Mouse (Mus musculus) CH12.LX (cell line): ENCODE data around the gene Rtbdn. TPM values are rescaled to one million over a fixed set of nuclear protein-coding genes. Genes with fewer than 3 reads are reported as not detected.

Experiments used
- DNase-seq: peaks from one replicate; pipeline ENCODE4 v3.0.0-alpha.2; 2013; ENCODE audit errors: extremely low read depth
- H3K27ac ChIP-seq: 2 replicates; pipeline ENCODE4 v1.5.1; 2012; ENCODE audit warnings: low read depth, mild to moderate bottlenecking, control low read depth, moderate library complexity; ENCODE audit not compliant: insufficient read depth
- H3K27me3 ChIP-seq: replicated peaks from 2 replicates; pipeline ENCODE3; 2012; ENCODE audit warnings: inconsistent platforms
- H3K36me3 ChIP-seq, 2 experiments: replicated peaks in 1 of 2; 2 replicates each; pipeline versions ENCODE3 to v1.6.1; 2012; ENCODE audit warnings: inconsistent platforms in 1 of 2, low read length in 1 of 2, mild to moderate bottlenecking in 1 of 2, mixed read lengths in 1 of 2, moderate library complexity in 1 of 2; ENCODE audit not compliant: control insufficient read depth in 1 of 2, insufficient read depth in 1 of 2
- H3K4me1 ChIP-seq, 2 experiments: 2 replicates each; pipeline ENCODE4 v1.6.1; 2012; ENCODE audit warnings: inconsistent platforms in 1 of 2, moderate library complexity in 1 of 2; ENCODE audit not compliant: insufficient read depth in 2 of 2, control insufficient read depth in 1 of 2
- H3K4me2 ChIP-seq: 2 replicates; pipeline ENCODE4 v1.6.1; 2012; ENCODE audit warnings: low read depth, mild to moderate bottlenecking, control low read depth; ENCODE audit not compliant: poor library complexity, insufficient read depth, severe bottlenecking
- H3K4me3 ChIP-seq, 3 experiments: fragments of 150-350 bp in 1 of 3; sonication (generic) in 1 of 3; replicated peaks in 1 of 3; 2 replicates each; pipeline versions ENCODE3 to v1.5.1; 2011 to 2012; ENCODE audit warnings: low read depth in 2 of 3, low read length in 2 of 3, mild to moderate bottlenecking in 2 of 3, moderate library complexity in 2 of 3, control low read depth in 1 of 3, improper control_type of control experiment in 1 of 3, inconsistent platforms in 1 of 3, mixed read lengths in 1 of 3; ENCODE audit not compliant: poor library complexity in 1 of 3
- H3K79me2 ChIP-seq: replicated peaks from 2 replicates; pipeline ENCODE4 v1.6.1; 2012; ENCODE audit warnings: mild to moderate bottlenecking, moderate library complexity; ENCODE audit not compliant: control insufficient read depth, poor library complexity, insufficient read depth, severe bottlenecking; ENCODE audit errors: extremely low read depth
- H3K9ac ChIP-seq: 2 replicates; pipeline ENCODE4 v1.6.1; 2012; ENCODE audit warnings: low read depth, mild to moderate bottlenecking, control low read depth, moderate library complexity; ENCODE audit not compliant: insufficient read depth
- H3K9me3 ChIP-seq: replicated peaks from 2 replicates; pipeline ENCODE3; 2012; ENCODE audit warnings: low read length, inconsistent platforms, mixed read lengths
- CHD2 ChIP-seq: IDR thresholded peaks from 2 replicates; pipeline ENCODE4 v1.6.1; 2011; ENCODE audit warnings: low read length, improper control_type of control experiment
- CTCF ChIP-seq, 2 experiments: IDR thresholded peaks in 1 of 2; conservative IDR thresholded peaks in 1 of 2; 2 replicates each; pipeline ENCODE4 v1.5.1; 2011 to 2012; ENCODE audit warnings: low read depth in 2 of 2, low read length in 2 of 2, improper control_type of control experiment in 1 of 2, inconsistent platforms in 1 of 2, mild to moderate bottlenecking in 1 of 2, moderate library complexity in 1 of 2
- E2F4 ChIP-seq: IDR thresholded peaks from 2 replicates; pipeline ENCODE4 v1.6.1; 2011; ENCODE audit warnings: low read depth, low read length, improper control_type of control experiment; ENCODE audit not compliant: insufficient replicate concordance
- ELF1 ChIP-seq: IDR thresholded peaks from 2 replicates; pipeline ENCODE4 v1.6.1; 2014; ENCODE audit warnings: low read depth, mild to moderate bottlenecking, inconsistent platforms, low read length, improper control_type of control experiment
- HCFC1 ChIP-seq: IDR thresholded peaks from 2 replicates; pipeline ENCODE4 v1.6.1; 2012; ENCODE audit warnings: low read depth, mild to moderate bottlenecking, inconsistent platforms, low read length, improper control_type of control experiment
- IRF4 ChIP-seq: IDR thresholded peaks from 2 replicates; pipeline ENCODE4 v1.6.1; 2014; ENCODE audit warnings: low read depth, mild to moderate bottlenecking, inconsistent platforms, low read length, improper control_type of control experiment
- JUND ChIP-seq: conservative IDR thresholded peaks from 2 replicates; pipeline ENCODE4 v1.6.1; 2011; ENCODE audit warnings: low read depth, low read length, improper control_type of control experiment
- MAX ChIP-seq: IDR thresholded peaks from 2 replicates; pipeline ENCODE4 v1.6.1; 2011; ENCODE audit warnings: low read length, improper control_type of control experiment
- MAZ ChIP-seq: IDR thresholded peaks from 2 replicates; pipeline ENCODE4 v1.6.1; 2012; ENCODE audit warnings: low read depth, mild to moderate bottlenecking, inconsistent platforms, low read length, improper control_type of control experiment, moderate library complexity
- MEF2A ChIP-seq: IDR thresholded peaks from 2 replicates; pipeline ENCODE4 v1.6.1; 2014; ENCODE audit warnings: low read depth, mild to moderate bottlenecking, inconsistent platforms, low read length, improper control_type of control experiment, borderline replicate concordance
- NELFE ChIP-seq: IDR thresholded peaks from 2 replicates; pipeline ENCODE4 v1.6.1; 2011; ENCODE audit warnings: low read depth, low read length, improper control_type of control experiment
- NRF1 ChIP-seq: IDR thresholded peaks from 2 replicates; pipeline ENCODE4 v1.6.1; 2014; ENCODE audit warnings: low read depth, mild to moderate bottlenecking, inconsistent platforms, low read length, improper control_type of control experiment, moderate library complexity
- POLR2A ChIP-seq: IDR thresholded peaks from 2 replicates; pipeline ENCODE4 v1.6.1; 2011; ENCODE audit warnings: low read depth, mild to moderate bottlenecking, improper control_type of control experiment, low read length
- RAD21 ChIP-seq: IDR thresholded peaks from 2 replicates; pipeline ENCODE4 v1.6.1; 2011; ENCODE audit warnings: low read depth, mild to moderate bottlenecking, low read length, improper control_type of control experiment, moderate library complexity
- RCOR1 ChIP-seq: conservative IDR thresholded peaks from 2 replicates; pipeline ENCODE4 v1.6.1; 2012; ENCODE audit warnings: low read depth, mild to moderate bottlenecking, inconsistent platforms, low read length, improper control_type of control experiment
- SMC3 ChIP-seq: IDR thresholded peaks from 2 replicates; pipeline ENCODE4 v1.6.1; 2011; ENCODE audit warnings: low read depth, low read length, improper control_type of control experiment
- TCF12 ChIP-seq: IDR thresholded peaks from 2 replicates; pipeline ENCODE4 v1.6.1; 2014; ENCODE audit warnings: low read depth, mild to moderate bottlenecking, inconsistent platforms, low read length, improper control_type of control experiment
- UBTF ChIP-seq: IDR thresholded peaks from 2 replicates; pipeline ENCODE4 v1.6.1; 2012; ENCODE audit warnings: low read depth, mild to moderate bottlenecking, inconsistent platforms, low read length, improper control_type of control experiment, moderate library complexity
- USF2 ChIP-seq: conservative IDR thresholded peaks from 2 replicates; pipeline ENCODE4 v1.6.1; 2011; ENCODE audit warnings: low read depth, low read length, improper control_type of control experiment
- ZC3H11A ChIP-seq: IDR thresholded peaks from 2 replicates; pipeline ENCODE4 v1.6.1; 2012; ENCODE audit warnings: low read depth, mild to moderate bottlenecking, inconsistent platforms, low read length, improper control_type of control experiment
- ZMIZ1 ChIP-seq: IDR thresholded peaks from 2 replicates; pipeline ENCODE4 v1.6.1; 2012; ENCODE audit warnings: low read depth, mild to moderate bottlenecking, inconsistent platforms, low read length, improper control_type of control experiment
- ZNF384 ChIP-seq: IDR thresholded peaks from 2 replicates; pipeline ENCODE4 v1.6.1; 2012; ENCODE audit warnings: low read depth, low read length, improper control_type of control experiment, inconsistent platforms
- dilution Hi-C: fragments of 300-500 bp; cut with MboI; formaldehyde crosslinking; loops from 2 replicates; pipeline ENCODE4 v1.14.3; 2020; ENCODE audit warnings: low sequenced_read_pairs; ENCODE audit not compliant: extremely low pct_unique_long_range_greater_than_20kb, extremely low pct_ligation_motif_present
- in situ Hi-C: fragments of 300-500 bp; cut with MboI; formaldehyde crosslinking; loops from 3 replicates; pipeline ENCODE4 v1.14.3; 2019; ENCODE audit warnings: low sequenced_read_pairs, low pct_ligation_motif_present, low pct_unique_long_range_greater_than_20kb, mixed read lengths
- polyA plus RNA-seq: library from polyadenylated mRNA; unstranded; fragments of >175 nt; gene quantifications from 2 replicates; pipeline ENCODE4 v1.2.1, GENCODE M21; 2012; ENCODE audit warnings: low read depth; ENCODE audit not compliant: insufficient read length
- total RNA-seq, 2 experiments: library from RNA; depleted of rRNA; stranded (reverse); fragments of 300-350 nt in 1 of 2; fragments of >200 nt in 1 of 2; gene quantifications; 2 replicates each; pipeline ENCODE4 v1.2.3; 2012 to 2014

Rtbdn gene
- total and polyA plus RNA-seq, 3 experiments = 0.21 to 1.8 TPM; not detected in 1

DNA sequence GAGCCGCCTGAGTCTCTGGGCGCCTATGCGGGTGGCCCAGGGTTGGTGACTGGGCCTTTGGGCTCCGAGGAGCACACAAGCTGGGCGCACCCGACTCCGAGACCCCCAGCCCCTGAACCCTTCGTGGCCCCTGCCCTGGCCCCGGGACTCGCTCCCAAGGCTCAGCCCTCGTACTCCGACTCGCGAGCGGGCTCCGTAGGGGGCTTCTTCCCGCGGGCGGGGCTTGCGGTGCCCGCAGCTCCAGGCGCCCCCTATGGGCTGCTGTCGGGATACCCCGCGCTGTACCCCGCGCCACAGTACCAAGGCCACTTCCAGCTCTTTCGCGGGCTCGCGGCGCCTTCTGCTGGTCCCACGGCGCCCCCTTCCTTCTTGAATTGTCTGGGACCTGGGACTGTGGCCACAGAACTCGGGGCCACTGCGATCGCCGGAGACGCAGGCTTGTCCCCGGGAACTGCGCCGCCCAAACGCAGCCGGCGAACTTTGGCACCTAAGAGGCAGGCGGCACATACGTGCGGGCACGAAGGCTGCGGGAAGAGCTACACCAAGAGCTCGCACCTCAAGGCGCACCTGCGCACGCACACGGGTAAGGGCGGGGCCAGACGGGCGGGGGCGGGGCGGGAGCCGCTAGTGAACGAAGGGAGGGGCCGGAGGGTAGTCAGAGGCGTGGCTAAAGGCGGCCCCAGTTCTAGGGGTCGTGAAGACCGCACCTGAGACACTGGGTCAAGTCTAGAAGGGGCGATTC lies 43.7 kb upstream of the Rtbdn start:
- Histone ChIP-seq H3K4me2 (peak overlapping the region; percentile 86), H3K27ac (peak overlapping the region; percentile 41), H3K9ac (peak overlapping the region; percentile 63), H3K36me3 (no peaks in the 10 kb centered on the region), H3K27me3 (peaks cover 21% of the 10 kb centered on the region), H3K9me3 (no peaks in the 10 kb centered on the region), H3K4me1 (peaks cover 4 to 13% of the 10 kb centered on the region in 2 experiments; a peak in 3 of 4 replicates), H3K79me2 (no peaks in the 10 kb centered on the region), H3K4me3 (peak overlapping the region; percentile 61 to 79 (median 63))
- dilution Hi-C loops (no loop called here), in situ Hi-C loops (no loop called here)
- peak; percentile 70 for DNase-seq
- peak; percentile 35 for TF ChIP-seq NELFE
- no peak for TF ChIP-seq E2F4
- peak; percentile 63; the same call in 1 of the 2 replicates for TF ChIP-seq MAZ
- peak; percentile 50 for TF ChIP-seq HCFC1
- peak; percentile 70 for TF ChIP-seq RAD21
- TF ChIP-seq CHD2 = no peak
- TF ChIP-seq CTCF (conservative IDR thresholded peaks at IDR 0.05 in 1 of 2, IDR thresholded peaks at IDR 0.05 in 1 of 2; ENCODE audit: low read depth in 2 of 2, low read length in 2 of 2) = peak in 1 of 2 experiments; percentile 98; a peak in 2 of 4 replicates
- no peak; the same call in 1 of the 2 replicates for TF ChIP-seq ZMIZ1
- no peak for TF ChIP-seq USF2
- TF ChIP-seq MEF2A = 0 out of 2 replicates have a peak, but pooled peaks have one; percentile 27
- peak; percentile 53 for TF ChIP-seq POLR2A
- TF ChIP-seq JUND = no peak
- TF ChIP-seq RCOR1 = no peak
- no peak for TF ChIP-seq ZC3H11A
- TF ChIP-seq NRF1 = peak; percentile 77
- 0 out of 2 replicates have a peak, but pooled peaks have one; percentile 39 for TF ChIP-seq IRF4
- TF ChIP-seq SMC3 = peak; percentile 50
- peak; percentile 47; the same call in 1 of the 2 replicates for TF ChIP-seq TCF12
- no peak for TF ChIP-seq ZNF384
- peak; percentile 55; the same call in 1 of the 2 replicates for TF ChIP-seq ELF1
- TF ChIP-seq MAX = peak; percentile 43; the same call in 1 of the 2 replicates
- peak; percentile 60; the same call in 1 of the 2 replicates for TF ChIP-seq UBTF
- TF ChIP-seq, all 38 proteins: peak for 14
